Mouse (Mus musculus) cortical plate, adult 2 months (tissue): Measurements from ENCODE around the gene 4930524B15Rik.

Source experiments
- CTCF ChIP-seq: fragments of 200-500 bp; IDR thresholded peaks from 2 replicates; pipeline ENCODE4 v1.5.1; 2011; ENCODE audit warnings: mild to moderate bottlenecking, control low read depth, low read length; ENCODE audit not compliant: insufficient read depth; ENCODE audit errors: extremely low read depth
- POLR2A ChIP-seq: fragments of 200-500 bp; IDR thresholded peaks from 2 replicates; pipeline ENCODE4 v1.6.1; 2011; ENCODE audit warnings: mild to moderate bottlenecking, low read length, control low read depth; ENCODE audit not compliant: insufficient read depth; ENCODE audit errors: extremely low read depth

- TF ChIP-seq CTCF (no peak), POLR2A (no peak)
Observed at GRCm38 (mm10) chr11:32011867-32012603, 46.6 kb downstream of the 4930524B15Rik start.
